Mouse (Mus musculus) ovary, adult 18-20 months (tissue): Measurements from ENCODE around the gene Cdk2ap1.
"Not testable (repeated sequence)": the region's sequence is repeated elsewhere in the genome, so short reads cannot be mapped to it uniquely, and the experiment has no call there.

Experiments used
- DNase-seq: peaks from one replicate; pipeline ENCODE4 v3.0.0; 2022; ENCODE audit warnings: low spot score, mixed read lengths

Cdk2ap1 gene

GRCm38 (mm10) chr5:124362982-124363381, at the start of gene Cdk2ap1:
Cdk2ap1 (minus strand) TSS chr5:124363082.
- not testable (repeated sequence) for DNase-seq

GRCm38 (mm10) chr5:124412163-124412562, 49.3 kb upstream of the Cdk2ap1 start:
- no peak for DNase-seq

- no peak for DNase-seq
Measured at GRCm38 (mm10) chr5:124410808-124411207, 47.9 kb upstream of the Cdk2ap1 start.

- DNase-seq: no peak
Measured at GRCm38 (mm10) chr5:124393726-124394125, 30.8 kb upstream of the Cdk2ap1 start.

- DNase-seq: no peak
Measured at GRCm38 (mm10) chr5:124392412-124392811, 29.5 kb upstream of the Cdk2ap1 start.

- DNase-seq: no peak
Measured at GRCm38 (mm10) chr5:124387932-124388331, 25.1 kb upstream of the Cdk2ap1 start.

GRCm38 (mm10) chr5:124380121-124380520, 17.2 kb upstream of the Cdk2ap1 start:
- no peak for DNase-seq

- DNase-seq: no peak
Measured at GRCm38 (mm10) chr5:124377149-124377548, 14.3 kb upstream of the Cdk2ap1 start.

- DNase-seq: no peak
Measured at GRCm38 (mm10) chr5:124376401-124376800, 13.5 kb upstream of the Cdk2ap1 start.

GRCm38 (mm10) chr5:124374298-124374697, 11.4 kb upstream of the Cdk2ap1 start:
- no peak for DNase-seq

GRCm38 (mm10) chr5:124366721-124367120, 3.8 kb upstream of the Cdk2ap1 start:
- DNase-seq: no peak

GRCm38 (mm10) chr5:124365754-124366153, 2.9 kb upstream of the Cdk2ap1 start:
- DNase-seq: no peak

GRCm38 (mm10) chr5:124364173-124364918, 1.5 kb upstream of the Cdk2ap1 start:
- DNase-seq: no peak

GRCm38 (mm10) chr5:124359641-124360040, 3.2 kb downstream of the Cdk2ap1 start:
- DNase-seq: no peak

- DNase-seq: no peak
Measured at GRCm38 (mm10) chr5:124356695-124357094, 6.2 kb downstream of the Cdk2ap1 start.

GRCm38 (mm10) chr5:124355425-124355959, 7.4 kb downstream of the Cdk2ap1 start:
- DNase-seq: no peak

GRCm38 (mm10) chr5:124354574-124355424, 8.1 kb downstream of the Cdk2ap1 start:
- peak; percentile 35 for DNase-seq

- peak; percentile 21 for DNase-seq
Measured at GRCm38 (mm10) chr5:124353726-124354547, 8.9 kb downstream of the Cdk2ap1 start.

- DNase-seq: peak; percentile 23
Measured at GRCm38 (mm10) chr5:124353011-124353725, 9.7 kb downstream of the Cdk2ap1 start.

GRCm38 (mm10) chr5:124352141-124352920, 10.6 kb downstream of the Cdk2ap1 start:
- peak; percentile 80 for DNase-seq
